Mouse (Mus musculus) C2C12 (cell line): ENCODE results near the gene Pltp.

Experiments
- CEBPB ChIP-seq: IDR thresholded peaks from one replicate; pipeline ENCODE4 v1.6.1; 2011; ENCODE audit warnings: low read depth, mild to moderate bottlenecking, control low read depth, moderate library complexity
- CTCF ChIP-seq: IDR thresholded peaks from one replicate; pipeline ENCODE4 v1.5.1; 2011; ENCODE audit not compliant: control insufficient read depth, insufficient read depth, insufficient read length
- MAX ChIP-seq: IDR thresholded peaks from one replicate; pipeline ENCODE4 v1.6.1; 2011; ENCODE audit warnings: mild to moderate bottlenecking, control low read depth
- MYOD1 ChIP-seq: IDR thresholded peaks from one replicate; pipeline ENCODE4 v1.6.1; 2011; ENCODE audit warnings: low read depth; ENCODE audit not compliant: control insufficient read depth, insufficient read length
- MYOG ChIP-seq: IDR thresholded peaks from one replicate; pipeline ENCODE4 v1.6.1; 2011; ENCODE audit not compliant: control insufficient read depth, insufficient read length; ENCODE audit errors: extremely low read depth
- USF1 ChIP-seq: IDR thresholded peaks from one replicate; pipeline ENCODE4 v1.6.1; 2011; ENCODE audit warnings: low read depth, mild to moderate bottlenecking, control low read depth, moderate library complexity

DNA sequence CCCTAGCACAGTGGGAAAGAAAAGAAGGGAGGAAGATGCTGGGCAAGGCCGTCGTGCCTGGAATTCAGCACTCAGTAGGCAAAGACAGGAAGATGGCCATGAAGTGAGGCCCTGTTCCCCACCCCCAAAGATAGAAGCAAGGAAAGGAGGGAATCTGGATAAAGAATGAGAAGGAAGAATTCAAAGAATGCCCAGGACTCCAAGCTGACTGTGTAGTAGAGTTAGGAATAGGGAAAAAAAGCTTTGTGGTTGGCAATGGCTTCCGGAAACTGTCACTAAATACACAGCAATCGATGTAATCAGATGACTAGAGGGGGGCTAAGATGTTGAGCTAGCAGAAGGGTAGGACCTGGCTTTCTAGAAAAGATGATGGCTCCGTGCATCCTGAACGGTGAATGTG is 40.3 kb downstream of the Pltp start:
- TF ChIP-seq CTCF: no peak
- TF ChIP-seq CEBPB: no peak
- TF ChIP-seq MAX: no peak
- TF ChIP-seq USF1: no peak
- TF ChIP-seq MYOG: no peak
- no peak for TF ChIP-seq MYOD1
